Mouse (Mus musculus) granulocyte monocyte progenitor cell, adult 5-6 weeks (primary cell): ENCODE data around the gene Rnps1. TPM values are rescaled to one million over a fixed set of nuclear protein-coding genes. Genes with fewer than 3 reads are reported as not detected.
A peak's percentile ranks its signal among the peaks of the same experiment; 100 is the strongest.

Experiments used
- ATAC-seq: replicated peaks from 2 replicates; pipeline ENCODE4 v1.8.0; 2016; ENCODE audit warnings: mild to moderate bottlenecking, moderate TSS enrichment, inconsistent platforms; ENCODE audit not compliant: poor library complexity, severe bottlenecking
- total RNA-seq, 2 experiments: library from RNA; stranded (forward) in 1 of 2; stranded (reverse) in 1 of 2; fragments of 200-712, 200-1000 nt in 1 of 2; fragments of >200 nt in 1 of 2; fragmentation: Nextera tagmentation in 1 of 2; gene quantifications; 2 replicates each; pipeline ENCODE4 v1.2.3; 2014 to 2017

Gene Rnps1
- total RNA-seq, 2 experiments from 2014 or later = 181 to 243 TPM

- no peak for ATAC-seq
Measured at GRCm38 (mm10) chr17:24468636-24469246, 54.4 kb downstream of the Rnps1 start.

DNA sequence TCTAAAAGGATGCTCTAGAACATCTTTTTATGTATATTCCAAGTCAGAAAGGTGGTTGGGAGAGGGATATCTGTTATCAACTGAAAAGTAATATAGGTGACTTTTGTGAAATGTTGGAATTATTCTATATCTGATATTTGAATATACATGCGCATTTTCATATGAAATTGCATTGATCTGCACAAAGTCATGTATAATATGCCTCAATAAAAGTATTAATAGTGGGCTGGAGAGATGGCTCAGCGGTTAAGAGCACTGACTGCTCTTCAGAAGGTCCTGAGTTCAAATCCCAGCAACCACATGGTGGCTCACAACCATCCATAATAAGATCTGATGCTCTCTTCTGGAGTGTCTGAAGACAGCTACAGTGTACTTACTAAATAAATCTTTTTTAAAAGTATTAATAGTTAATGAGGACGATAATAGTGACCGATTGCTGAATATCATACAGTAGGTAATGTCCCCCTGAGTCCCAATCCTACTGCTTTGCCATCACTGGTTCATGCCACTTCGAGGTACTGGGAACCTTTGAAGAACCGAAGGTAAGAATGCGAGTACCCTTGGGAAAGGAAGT is 55.1 kb downstream of the Rnps1 start:
- no peak for ATAC-seq

GRCm38 (mm10) chr17:24469910-24470602 is 55.7 kb downstream of the Rnps1 start, which contains the start of the genes E4f1 and Pgp:
Gene E4f1 (minus strand): TSS chr17:24470313.
Gene Pgp (plus strand): TSS chr17:24470392.
- peak; percentile 91 for ATAC-seq

- 0 out of 2 replicates have a peak, but pooled peaks have one; percentile 10 for ATAC-seq
Measured at GRCm38 (mm10) chr17:24470701-24471527, 56.5 kb downstream of the Rnps1 start.

- no peak for ATAC-seq
Measured at GRCm38 (mm10) chr17:24472512-24472911, 58.1 kb downstream of the Rnps1 start.

- ATAC-seq = no peak
Measured at GRCm38 (mm10) chr17:24473612-24474275, 59.4 kb downstream of the Rnps1 start, which contains the start of gene Bricd5. Gene Bricd5 (plus strand): TSS chr17:24473884.

DNA sequence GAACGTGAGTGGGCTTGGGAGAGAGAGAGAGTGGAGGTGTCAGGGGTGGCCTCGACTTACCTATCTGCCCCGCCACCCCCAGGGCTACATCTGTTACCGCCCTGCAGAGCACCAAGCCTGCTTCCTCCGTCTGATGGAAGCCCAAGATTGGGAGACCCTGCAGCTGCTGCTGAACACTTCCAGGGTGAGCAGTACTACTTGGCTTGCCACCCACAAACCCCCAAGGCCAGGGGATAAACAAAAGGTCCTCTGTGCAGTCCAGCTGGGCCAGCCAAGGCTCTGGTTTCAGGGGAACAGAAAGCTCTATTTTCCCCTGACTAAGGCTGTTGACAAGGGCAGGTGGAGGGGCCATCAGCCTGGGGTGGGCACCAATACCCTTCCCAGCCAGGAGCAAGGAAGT is 60.2 kb downstream of the Rnps1 start:
- ATAC-seq = no peak

Other genes with a start within 250 kb of the Rnps1 start
- 422 and 477 TPM in 2 replicates for gene Atp6v0c, start 244.9 kb upstream of the Rnps1 start, total RNA-seq (2014; fragmentation: Nextera tagmentation)
- gene Atp6v0c, start 244.9 kb upstream of the Rnps1 start, total RNA-seq (2017) = 134 and 143 TPM in 2 replicates
- 12.4 and 27.9 TPM in 2 replicates for gene Tbc1d24, start 209.0 kb upstream of the Rnps1 start, total RNA-seq (2014; fragmentation: Nextera tagmentation)
- 4.8 and 6.4 TPM in 2 replicates for gene Tbc1d24, start 209.0 kb upstream of the Rnps1 start, total RNA-seq (2017)
- 0.11 TPM in 1 of 2 replicates, not detected in the other for gene Ntn3, start 205.0 kb upstream of the Rnps1 start, total RNA-seq (2014; fragmentation: Nextera tagmentation)
- gene Ntn3, start 205.0 kb upstream of the Rnps1 start, total RNA-seq (2017) = 0.04 TPM in 1 of 2 replicates, not detected in the other
- 11.3 and 13.8 TPM in 2 replicates for gene Tedc2, start 193.7 kb upstream of the Rnps1 start, total RNA-seq (2014; fragmentation: Nextera tagmentation)
- 17.0 and 19.5 TPM in 2 replicates for gene Tedc2, start 193.7 kb upstream of the Rnps1 start, total RNA-seq (2017)
- gene Ccnf, start 163.1 kb upstream of the Rnps1 start, total RNA-seq (2014; fragmentation: Nextera tagmentation) = 6.1 and 18.3 TPM in 2 replicates
- 22.7 and 24.1 TPM in 2 replicates for gene Ccnf, start 163.1 kb upstream of the Rnps1 start, total RNA-seq (2017)
- not detected in 2 replicates for gene Abca17, start 63.5 kb upstream of the Rnps1 start, total RNA-seq (2014; fragmentation: Nextera tagmentation)
- gene Abca17, start 63.5 kb upstream of the Rnps1 start, total RNA-seq (2017) = not detected in 2 replicates
- 21.8 and 26.5 TPM in 2 replicates for gene Abca3, start 62.6 kb upstream of the Rnps1 start, total RNA-seq (2014; fragmentation: Nextera tagmentation)
- 9.4 and 10.0 TPM in 2 replicates for gene Abca3, start 62.6 kb upstream of the Rnps1 start, total RNA-seq (2017)
- gene Eci1, start 12.1 kb downstream of the Rnps1 start, total RNA-seq (2014; fragmentation: Nextera tagmentation) = 59.1 and 62.1 TPM in 2 replicates
- 36.6 and 39.9 TPM in 2 replicates for gene Eci1, start 12.1 kb downstream of the Rnps1 start, total RNA-seq (2017)
- 2.3 and 2.8 TPM in 2 replicates for gene Dnase1l2, start 28.5 kb downstream of the Rnps1 start, total RNA-seq (2014; fragmentation: Nextera tagmentation)
- 0.72 and 1.3 TPM in 2 replicates for gene Dnase1l2, start 28.5 kb downstream of the Rnps1 start, total RNA-seq (2017)
- gene E4f1, start 55.7 kb downstream of the Rnps1 start, total RNA-seq (2014; fragmentation: Nextera tagmentation) = 20.6 and 45.1 TPM in 2 replicates
- gene E4f1, start 55.7 kb downstream of the Rnps1 start, total RNA-seq (2017) = 9.5 and 21.7 TPM in 2 replicates
- 22.9 and 25.4 TPM in 2 replicates for gene Pgp, start 55.8 kb downstream of the Rnps1 start, total RNA-seq (2014; fragmentation: Nextera tagmentation)
- gene Pgp, start 55.8 kb downstream of the Rnps1 start, total RNA-seq (2017) = 11.6 and 15.2 TPM in 2 replicates
- 2.2 TPM in 1 of 2 replicates, not detected in the other for gene Bricd5, start 59.3 kb downstream of the Rnps1 start, total RNA-seq (2014; fragmentation: Nextera tagmentation)
- 0.22 TPM in 1 of 2 replicates, not detected in the other for gene Bricd5, start 59.3 kb downstream of the Rnps1 start, total RNA-seq (2017)
- gene Mlst8, start 64.5 kb downstream of the Rnps1 start, total RNA-seq (2014; fragmentation: Nextera tagmentation) = 21.2 and 21.6 TPM in 2 replicates
- 21.8 and 27.8 TPM in 2 replicates for gene Mlst8, start 64.5 kb downstream of the Rnps1 start, total RNA-seq (2017)
- gene Caskin1, start 74.0 kb downstream of the Rnps1 start, total RNA-seq (2014; fragmentation: Nextera tagmentation) = not detected in 2 replicates
- gene Caskin1, start 74.0 kb downstream of the Rnps1 start, total RNA-seq (2017) = not detected in 2 replicates
- gene Traf7, start 113.4 kb downstream of the Rnps1 start, total RNA-seq (2014; fragmentation: Nextera tagmentation) = 83.9 and 102 TPM in 2 replicates
- 61.5 and 104 TPM in 2 replicates for gene Traf7, start 113.4 kb downstream of the Rnps1 start, total RNA-seq (2017)
- gene Rab26, start 119.6 kb downstream of the Rnps1 start, total RNA-seq (2014; fragmentation: Nextera tagmentation) = 0.77 TPM in 1 of 2 replicates, not detected in the other
- 1.1 TPM in 1 of 2 replicates, not detected in the other for gene Rab26, start 119.6 kb downstream of the Rnps1 start, total RNA-seq (2017)
- gene Pkd1, start 135.3 kb downstream of the Rnps1 start, total RNA-seq (2014; fragmentation: Nextera tagmentation) = 18.9 and 19.0 TPM in 2 replicates
- gene Pkd1, start 135.3 kb downstream of the Rnps1 start, total RNA-seq (2017) = 5.9 and 9.1 TPM in 2 replicates
- 61.9 and 83.7 TPM in 2 replicates for gene Tsc2, start 218.1 kb downstream of the Rnps1 start, total RNA-seq (2014; fragmentation: Nextera tagmentation)
- gene Tsc2, start 218.1 kb downstream of the Rnps1 start, total RNA-seq (2017) = 25.1 and 41.3 TPM in 2 replicates
- gene Nthl1, start 218.1 kb downstream of the Rnps1 start, total RNA-seq (2014; fragmentation: Nextera tagmentation) = 7.1 and 15.7 TPM in 2 replicates
- 11.8 and 13.7 TPM in 2 replicates for gene Nthl1, start 218.1 kb downstream of the Rnps1 start, total RNA-seq (2017)
- gene Slc9a3r2, start 235.8 kb downstream of the Rnps1 start, total RNA-seq (2014; fragmentation: Nextera tagmentation) = 0.45 and 1.0 TPM in 2 replicates
- 1.8 and 3.0 TPM in 2 replicates for gene Slc9a3r2, start 235.8 kb downstream of the Rnps1 start, total RNA-seq (2017)
- not detected in 2 replicates for gene Npw, start 243.9 kb downstream of the Rnps1 start, total RNA-seq (2014; fragmentation: Nextera tagmentation)
- 0.82 TPM in 1 of 2 replicates, not detected in the other for gene Npw, start 243.9 kb downstream of the Rnps1 start, total RNA-seq (2017)